Mouse (Mus musculus): Measurements from ENCODE around the gene Cyp2ab1.

Gene Cyp2ab1

GRCm38 (mm10) chr16:20325286-20325685, at the start of gene Cyp2ab1:
Gene Cyp2ab1 (minus strand): TSS chr16:20325404.
- peak; percentile 92 for DNase-seq

- DNase-seq, result no peak
Measured at GRCm38 (mm10) chr16:20371731-20372130, 46.5 kb upstream of the Cyp2ab1 start.

- DNase-seq, result peak; percentile 74
Measured at GRCm38 (mm10) chr16:20368221-20368620, 43.0 kb upstream of the Cyp2ab1 start.

DNA sequence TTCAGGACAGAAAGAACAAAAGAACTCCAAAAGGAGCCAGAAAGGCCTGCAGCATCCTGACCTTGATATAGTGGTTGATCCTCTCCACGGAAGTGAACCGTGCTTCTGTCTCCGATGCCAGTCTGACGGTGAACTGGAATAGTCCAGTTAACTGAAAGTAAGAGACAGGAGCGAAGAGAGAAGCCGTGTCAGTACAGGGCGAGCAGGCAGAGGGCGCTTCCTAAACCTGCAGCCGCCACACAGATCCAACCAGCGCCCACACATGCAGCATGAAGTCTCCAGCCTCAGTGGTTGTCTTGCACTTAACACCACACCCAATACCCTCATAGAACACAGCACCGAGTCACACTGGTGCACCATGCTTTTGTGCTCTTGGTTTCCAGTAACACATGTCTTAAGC, 36.9 kb upstream of the Cyp2ab1 start:
- peak; percentile 49 for DNase-seq

GRCm38 (mm10) chr16:20361496-20361895, 36.3 kb upstream of the Cyp2ab1 start:
- DNase-seq, result peak; percentile 37

DNA sequence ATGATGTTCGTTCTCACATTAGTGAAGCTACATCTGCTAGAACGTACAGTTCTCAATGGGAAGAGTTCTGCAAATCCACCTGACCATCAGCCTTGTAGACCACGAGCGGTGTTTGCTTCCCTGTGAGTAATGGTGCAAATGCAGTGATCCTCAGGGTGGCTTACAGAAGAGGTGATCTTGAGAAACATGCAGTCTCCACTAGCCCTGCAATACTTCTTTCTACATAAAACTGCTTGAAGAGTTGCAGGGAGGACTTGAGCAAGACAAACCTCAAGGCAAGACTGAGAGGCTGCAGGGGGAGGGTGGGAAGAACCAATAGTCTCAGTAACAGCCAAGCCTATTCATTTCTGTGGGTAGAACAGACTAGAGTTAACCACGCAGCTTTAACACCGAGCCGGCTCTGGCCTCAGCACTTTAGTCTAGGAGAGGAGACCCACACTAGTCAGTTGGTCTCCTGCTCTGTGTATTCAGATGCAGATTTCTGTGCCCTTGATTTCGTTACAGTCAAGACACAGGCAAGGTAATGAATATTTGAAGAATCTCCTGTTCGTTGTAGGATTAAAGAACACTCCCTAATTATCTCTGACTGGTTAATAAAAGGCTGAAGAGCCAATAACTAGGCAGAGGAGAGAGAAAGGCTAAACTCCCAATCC, 34.6 kb upstream of the Cyp2ab1 start:
- peak; percentile 64 for DNase-seq

DNA sequence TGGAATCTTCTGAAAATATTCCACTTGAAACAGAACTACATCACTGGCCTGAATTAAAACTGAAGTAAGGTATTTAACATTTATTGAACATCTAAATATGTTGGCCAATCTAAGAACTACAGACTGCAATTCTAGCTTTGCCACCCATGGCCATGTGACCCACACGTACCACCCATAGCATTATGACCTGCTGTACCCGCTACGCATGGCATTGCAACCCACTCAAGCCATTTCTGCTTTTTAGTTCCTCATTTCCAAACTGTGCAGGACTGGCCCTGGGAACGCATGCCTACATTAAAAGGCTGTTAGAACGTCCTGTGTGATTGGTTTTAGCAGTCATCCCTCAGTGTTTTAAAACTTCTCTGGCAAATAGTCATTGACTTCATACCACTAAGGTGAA, 32.6 kb upstream of the Cyp2ab1 start:
- peak; percentile 93 for DNase-seq

GRCm38 (mm10) chr16:20354762-20355161, 29.6 kb upstream of the Cyp2ab1 start:
- peak; percentile 40 for DNase-seq

GRCm38 (mm10) chr16:20354011-20354410, 28.8 kb upstream of the Cyp2ab1 start:
- peak; percentile 0 for DNase-seq

- DNase-seq, result peak; percentile 72
Measured at GRCm38 (mm10) chr16:20345464-20345863, 20.3 kb upstream of the Cyp2ab1 start.

DNA sequence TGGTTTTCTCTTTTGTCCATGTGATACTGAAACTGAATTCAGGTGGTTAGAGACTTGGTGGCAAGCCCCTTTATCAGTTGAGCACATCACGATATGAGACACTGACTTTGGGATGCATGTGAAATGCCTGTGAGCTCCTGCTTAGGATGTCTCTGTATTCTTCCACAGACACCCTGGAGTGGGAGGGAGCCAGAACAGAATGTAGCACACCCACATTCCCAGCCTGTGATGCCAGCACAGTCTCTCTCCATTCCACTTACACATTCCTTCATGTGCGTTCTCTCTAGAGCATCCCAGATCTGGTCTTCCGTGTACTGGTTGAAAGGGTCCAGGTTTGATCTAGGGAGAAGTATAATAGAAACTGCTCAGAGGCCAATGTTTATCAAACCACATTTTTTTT, 13.4 kb upstream of the Cyp2ab1 start:
- no peak for DNase-seq

DNA sequence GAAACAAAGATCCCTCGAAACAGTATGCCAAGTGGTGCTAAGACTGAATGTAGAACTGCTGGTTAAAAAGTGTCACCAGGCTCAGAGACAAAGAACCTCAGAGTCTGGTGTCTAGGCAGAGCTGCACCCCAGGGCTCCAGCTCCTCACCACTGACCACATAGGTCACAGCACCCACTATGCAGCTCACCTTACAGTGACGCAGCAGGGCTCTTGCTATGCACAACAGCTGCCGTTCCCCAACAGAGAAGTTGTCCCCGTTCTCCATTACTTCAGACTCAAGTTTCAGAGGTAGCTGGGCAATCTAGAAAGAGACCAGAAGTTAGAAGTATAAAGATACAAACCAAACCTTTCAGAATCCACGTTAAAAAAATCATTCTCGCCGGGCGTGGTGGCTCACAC, 9.7 kb upstream of the Cyp2ab1 start:
- DNase-seq, result no peak

DNA sequence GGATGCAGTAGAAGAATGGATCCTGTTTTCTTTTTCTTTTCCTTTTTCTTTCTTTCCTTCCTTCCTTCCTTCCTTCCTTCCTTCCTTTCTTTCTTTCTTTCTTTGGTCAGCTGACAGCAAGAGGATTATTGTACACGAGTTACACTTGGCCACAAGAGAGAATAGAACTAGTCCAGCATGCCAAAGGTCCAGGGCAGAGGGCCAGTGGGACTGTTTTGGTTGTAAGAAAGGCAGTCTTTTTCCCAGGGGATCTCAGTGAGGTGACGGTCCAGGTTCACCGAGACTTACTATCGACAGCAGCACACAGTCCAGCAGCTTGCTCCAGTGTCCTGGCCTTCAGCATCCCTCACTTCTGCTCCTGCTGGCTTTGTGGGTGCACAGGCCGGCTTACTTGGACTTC, 3.1 kb upstream of the Cyp2ab1 start:
- no peak for DNase-seq

GRCm38 (mm10) chr16:20323907-20324306, 1.3 kb downstream of the Cyp2ab1 start:
- peak; percentile 92 for DNase-seq

- no peak for DNase-seq
Measured at GRCm38 (mm10) chr16:20322274-20322673, 2.9 kb downstream of the Cyp2ab1 start.

GRCm38 (mm10) chr16:20316770-20317169, 8.4 kb downstream of the Cyp2ab1 start:
- DNase-seq, result no peak

DNA sequence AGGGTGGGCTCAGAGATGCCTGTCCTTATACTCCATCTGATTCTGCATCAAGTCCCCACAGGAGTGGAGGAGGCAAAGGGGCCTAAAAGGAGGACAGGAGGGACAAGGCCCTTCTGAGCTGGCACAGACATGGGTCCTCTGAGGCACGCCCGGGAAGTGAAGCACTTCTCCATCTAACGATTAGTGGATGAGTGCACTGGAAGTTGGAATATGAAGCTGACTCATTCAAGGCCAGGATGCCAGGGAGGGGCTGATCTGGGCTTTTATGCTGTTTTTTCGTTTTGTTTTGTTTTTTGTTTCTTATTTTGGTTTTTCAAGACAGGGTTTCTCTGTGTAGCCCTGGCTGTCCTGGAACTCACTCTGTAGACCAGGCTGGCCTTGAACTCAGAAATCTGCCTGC, 9.9 kb downstream of the Cyp2ab1 start:
- DNase-seq, result no peak

DNA sequence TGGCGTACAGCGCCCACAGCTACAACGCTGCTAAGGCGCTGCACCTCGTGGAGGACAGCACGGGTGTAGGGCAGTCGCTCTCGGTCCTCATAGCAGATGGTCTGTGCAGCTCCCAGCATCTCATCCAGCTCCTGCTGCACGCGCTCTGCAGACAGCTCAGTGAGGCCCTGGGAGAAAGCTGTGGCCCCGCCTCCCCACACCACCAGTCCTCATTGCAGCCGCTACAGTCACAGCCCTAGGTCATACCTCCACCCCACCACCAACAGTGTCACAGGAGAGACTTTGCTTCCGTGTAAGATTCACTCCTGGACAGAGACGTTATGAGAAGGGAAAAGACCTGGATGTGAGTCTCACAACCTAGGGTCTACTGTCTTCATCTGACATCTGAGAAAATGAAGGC, 12.9 kb downstream of the Cyp2ab1 start:
- DNase-seq, result no peak

DNA sequence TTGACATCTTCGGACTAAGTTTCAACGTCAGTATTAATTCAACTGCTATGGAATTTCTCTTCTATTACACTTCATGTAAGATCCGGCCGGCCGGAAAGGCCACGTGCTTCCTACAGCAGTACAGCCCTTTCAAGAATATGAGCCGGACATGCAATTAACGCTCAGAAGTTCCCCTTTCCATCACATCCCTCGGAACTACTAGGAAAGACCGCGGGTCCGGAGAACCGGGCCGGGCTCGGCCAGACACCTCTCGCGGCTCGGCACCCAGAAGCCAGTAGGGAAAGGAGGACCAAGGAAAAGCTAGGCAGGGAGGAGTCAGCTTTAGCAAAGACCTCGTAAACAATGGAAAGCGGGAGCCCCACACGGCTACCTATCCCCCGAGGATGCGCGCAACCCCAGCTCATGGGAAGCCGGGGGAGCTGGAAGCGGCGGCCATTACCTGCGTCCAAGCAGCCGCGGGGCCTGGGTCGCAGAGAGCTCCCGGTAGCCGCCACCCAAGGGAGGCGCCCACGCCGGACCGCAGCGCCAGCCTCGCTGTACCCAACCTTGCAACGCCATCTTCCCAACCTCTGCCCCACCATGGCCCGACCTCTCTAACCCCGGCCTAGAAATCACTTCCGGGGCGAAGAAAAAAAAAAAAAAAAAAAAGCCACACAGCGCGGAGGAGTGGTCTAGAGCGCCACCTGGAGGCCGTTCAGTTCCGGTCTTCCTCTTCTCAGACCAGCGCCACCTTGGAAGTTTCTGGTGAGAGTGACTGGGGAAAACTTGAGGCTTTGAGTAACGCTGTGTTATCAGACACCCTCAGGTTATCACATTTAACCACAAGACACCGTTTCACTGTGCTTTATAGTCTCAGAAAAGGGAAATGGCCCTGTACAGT, 23.2 kb downstream of the Cyp2ab1 start, which contains the start of gene Parl:
Gene Parl (minus strand): TSS at position 618 of the 880 bp plus-strand sequence.
- DNase-seq, result peak; percentile 97

- no peak for DNase-seq
Measured at GRCm38 (mm10) chr16:20300076-20300475, 25.1 kb downstream of the Cyp2ab1 start.

GRCm38 (mm10) chr16:20280238-20280637, 45.0 kb downstream of the Cyp2ab1 start:
- DNase-seq, result no peak

- DNase-seq, result no peak
Measured at GRCm38 (mm10) chr16:20279395-20279794, 45.8 kb downstream of the Cyp2ab1 start.

GRCm38 (mm10) chr16:20272994-20273393, 52.2 kb downstream of the Cyp2ab1 start:
- DNase-seq, result no peak

- DNase-seq, result no peak
Measured at GRCm38 (mm10) chr16:20271339-20271738, 53.9 kb downstream of the Cyp2ab1 start.

Measured in heart, adult 11 months (tissue).